Mouse (Mus musculus) MN1 (cell line): Measurements from ENCODE around the gene Olfr889.
"Not testable (repeated sequence)": the region's sequence is repeated elsewhere in the genome, so short reads cannot be mapped to it uniquely, and the experiment has no call there.

Source experiments
- DNase-seq: peaks from one replicate; pipeline ENCODE4 v3.0.0-alpha.2; 2016; ENCODE audit warnings: low spot score

The Olfr889 gene

GRCm38 (mm10) chr9:38114898-38115297 is at the start of gene Olfr889:
Gene Olfr889, plus strand, starts transcription at chr9:38115198.
- DNase-seq = no peak

DNA sequence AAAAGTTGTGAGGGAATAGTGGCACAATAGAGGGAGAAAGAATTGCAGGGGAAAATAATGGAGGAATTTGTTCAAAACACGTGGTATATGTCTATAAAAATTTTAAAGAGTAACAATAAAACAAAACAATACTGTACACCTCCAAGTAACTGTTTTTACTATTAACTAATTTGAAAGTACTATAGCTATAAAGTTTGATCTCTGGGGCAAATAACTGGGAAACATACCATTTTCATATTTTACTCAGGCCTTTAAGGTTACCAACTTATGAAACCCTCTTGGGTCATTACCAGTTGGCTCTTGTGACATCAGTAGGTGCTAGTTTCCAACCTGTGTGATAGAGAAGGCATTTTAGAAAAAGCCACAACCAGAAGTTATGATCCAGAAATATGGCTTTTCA is 31.2 kb upstream of the Olfr889 start, which contains the start of gene Olfr887:
TSS of gene Olfr887 (plus strand) at position 301 of the 400 bp plus-strand sequence.
- no peak for DNase-seq

- DNase-seq = no peak
Measured at GRCm38 (mm10) chr9:38107828-38108227, 7.2 kb upstream of the Olfr889 start, which contains the start of gene Olfr888. Gene Olfr888, plus strand, starts transcription at chr9:38108128.

GRCm38 (mm10) chr9:38142217-38142616 is 27.2 kb downstream of the Olfr889 start, which contains the start of gene Olfr890:
Gene Olfr890, plus strand, starts transcription at chr9:38142517.
- DNase-seq = no peak

DNA sequence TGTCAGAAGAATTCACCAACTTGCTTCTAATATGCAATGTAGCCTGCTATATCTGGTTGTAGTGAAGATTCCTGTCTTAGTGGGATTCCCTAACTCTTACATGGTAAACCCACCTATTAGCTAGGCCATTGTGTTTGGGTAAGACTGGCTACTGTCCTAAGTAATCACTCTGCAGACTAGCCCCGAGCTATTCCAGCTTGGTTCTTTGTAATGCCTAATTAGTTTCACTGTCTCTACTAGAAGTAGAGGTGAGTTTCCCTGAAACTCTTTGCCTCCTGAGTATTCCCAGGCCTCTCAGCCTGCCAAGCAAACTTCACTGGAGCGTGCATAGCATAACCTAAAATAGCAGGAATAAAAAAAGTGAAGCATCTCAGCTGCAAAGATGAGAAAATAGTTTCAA is 53.3 kb downstream of the Olfr889 start:
- DNase-seq = not testable (repeated sequence)
